Mouse (Mus musculus) liver, adult (tissue): ENCODE results near the gene Sap25.

Experiments
- GATA4 ChIP-seq: IDR thresholded peaks from 2 replicates; pipeline ENCODE4 v1.6.1; 2014; ENCODE audit warnings: mild to moderate bottlenecking, low read length; ENCODE audit not compliant: insufficient replicate concordance

The Sap25 gene

GRCm38 (mm10) chr5:137613076-137613475 is 28.1 kb upstream of the Sap25 start:
- no peak for TF ChIP-seq GATA4

- no peak for TF ChIP-seq GATA4
Measured at GRCm38 (mm10) chr5:137613550-137613949, 27.6 kb upstream of the Sap25 start, which contains the start of gene Pcolce. Gene Pcolce, minus strand, starts transcription at chr5:137613784.

DNA sequence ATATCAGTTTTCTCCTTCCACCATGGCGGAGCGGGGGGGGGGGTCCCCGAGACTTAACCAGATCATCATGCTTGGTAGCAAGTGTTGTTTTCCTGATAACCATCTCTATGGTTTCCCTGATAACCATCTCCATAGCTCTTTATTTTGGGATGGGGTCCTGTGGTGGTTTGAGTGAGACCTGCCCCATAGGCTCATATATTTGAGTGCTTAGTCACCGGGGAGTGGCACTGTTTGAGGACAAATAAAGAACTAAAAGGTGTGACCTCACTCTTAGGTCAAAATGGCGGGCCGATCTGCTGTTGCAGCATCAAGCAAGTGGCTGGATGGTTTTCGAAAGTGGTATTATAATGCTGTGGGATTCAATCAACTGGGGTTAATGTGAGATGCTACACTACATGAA is 25.8 kb upstream of the Sap25 start:
- TF ChIP-seq GATA4, result no peak

- no peak for TF ChIP-seq GATA4
Measured at GRCm38 (mm10) chr5:137623937-137624530, 17.1 kb upstream of the Sap25 start.

DNA sequence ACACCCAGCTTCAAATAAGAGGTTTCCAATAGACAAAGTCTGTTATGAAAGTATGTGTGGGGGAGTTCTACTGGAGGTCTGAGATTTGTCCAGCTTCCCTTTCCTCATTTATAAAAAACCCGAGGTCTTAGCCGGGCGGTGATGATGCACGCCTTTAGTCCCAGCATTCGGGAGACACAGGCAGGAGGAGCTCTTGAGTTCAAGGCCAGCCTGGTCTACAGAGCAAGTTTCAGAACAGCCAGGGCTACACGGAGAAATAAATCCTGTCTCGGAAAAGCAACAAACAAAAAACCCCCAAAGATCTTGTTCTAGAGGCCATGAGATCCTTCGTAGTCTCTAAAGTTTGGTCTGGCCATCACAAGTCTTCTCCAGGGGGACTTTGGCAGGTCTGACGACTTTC is 13.1 kb upstream of the Sap25 start:
- no peak for TF ChIP-seq GATA4

GRCm38 (mm10) chr5:137628498-137629305 is 12.4 kb upstream of the Sap25 start, which contains the start of the genes Fbxo24, Lrch4 and Gm20605:
Gene Fbxo24, minus strand, starts transcription at chr5:137629002.
Gene Lrch4, plus strand, starts transcription at chr5:137629121.
Gene Gm20605, plus strand, starts transcription at chr5:137629175.
- TF ChIP-seq GATA4, result peak; percentile 95; the same call in 1 of the 2 replicates

DNA sequence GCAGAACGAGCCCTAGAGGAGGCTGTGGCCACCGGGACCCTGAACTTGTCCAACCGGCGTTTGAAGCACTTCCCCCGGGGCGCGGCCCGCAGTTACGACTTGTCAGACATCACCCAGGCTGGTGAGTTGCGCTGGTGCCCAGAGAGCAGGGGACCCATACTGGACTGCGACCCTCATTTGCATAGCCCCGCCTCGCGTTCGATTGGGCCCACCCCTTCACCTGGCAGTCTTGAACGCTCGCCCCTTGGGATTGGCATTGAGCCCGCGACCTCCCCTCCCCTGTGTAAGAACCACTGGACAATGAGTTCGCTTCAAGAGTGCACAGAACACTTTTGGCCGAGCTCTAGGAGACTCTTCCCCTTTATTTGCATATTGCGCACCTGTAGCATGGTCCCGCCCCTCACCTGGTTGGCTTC is 11.8 kb upstream of the Sap25 start:
- no peak for TF ChIP-seq GATA4

DNA sequence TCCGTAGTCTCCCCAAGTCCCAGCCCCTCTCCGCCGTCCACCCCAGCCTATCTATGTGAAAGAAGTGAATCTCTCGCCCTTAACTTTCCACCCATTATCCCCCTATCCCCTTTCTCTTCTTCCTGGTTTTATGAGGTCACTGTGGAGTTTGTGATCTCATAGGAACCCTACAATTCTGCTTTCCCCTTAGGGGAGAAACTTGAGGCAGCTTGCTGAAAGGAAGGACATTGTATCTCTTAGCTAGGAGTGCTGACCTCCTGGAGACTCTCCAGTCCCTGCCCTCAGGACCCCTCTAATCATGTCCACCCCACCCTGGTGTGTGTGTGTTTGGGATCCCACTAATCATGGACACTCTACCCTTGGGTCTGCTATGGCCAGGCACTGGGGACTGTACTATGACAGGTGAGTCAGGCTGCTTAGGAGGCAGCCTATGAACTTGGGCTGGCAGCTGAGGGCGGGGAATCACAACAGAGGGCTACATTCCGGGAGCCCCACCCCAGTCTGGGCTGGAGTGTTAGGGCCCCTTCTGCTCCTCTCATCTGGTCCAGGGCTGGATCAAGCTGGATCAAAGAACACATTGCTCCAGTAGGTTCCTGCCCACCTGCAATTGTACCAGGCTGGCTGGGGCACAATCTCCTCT is 11.1 kb upstream of the Sap25 start:
- no peak for TF ChIP-seq GATA4

DNA sequence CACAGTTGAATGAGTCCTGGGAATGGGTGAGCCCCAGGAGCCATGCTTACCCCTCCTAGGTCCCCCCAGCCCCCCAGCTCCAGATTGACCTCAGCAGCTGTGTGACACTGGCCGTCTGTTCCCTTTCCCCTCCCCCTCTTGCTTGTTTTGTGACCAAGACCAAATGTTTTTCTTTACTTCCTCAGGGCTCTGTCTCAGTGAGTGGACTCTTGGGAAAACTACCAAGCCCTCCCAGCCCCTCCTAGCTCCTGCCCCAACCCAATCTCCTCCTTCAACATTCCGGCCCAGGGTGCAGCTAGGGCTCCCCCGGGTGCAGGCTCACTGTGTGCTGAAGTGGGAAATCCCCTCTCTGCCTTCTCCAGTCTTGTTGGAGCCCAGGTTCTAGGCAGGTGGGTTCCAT is 10.5 kb upstream of the Sap25 start:
- no peak for TF ChIP-seq GATA4

DNA sequence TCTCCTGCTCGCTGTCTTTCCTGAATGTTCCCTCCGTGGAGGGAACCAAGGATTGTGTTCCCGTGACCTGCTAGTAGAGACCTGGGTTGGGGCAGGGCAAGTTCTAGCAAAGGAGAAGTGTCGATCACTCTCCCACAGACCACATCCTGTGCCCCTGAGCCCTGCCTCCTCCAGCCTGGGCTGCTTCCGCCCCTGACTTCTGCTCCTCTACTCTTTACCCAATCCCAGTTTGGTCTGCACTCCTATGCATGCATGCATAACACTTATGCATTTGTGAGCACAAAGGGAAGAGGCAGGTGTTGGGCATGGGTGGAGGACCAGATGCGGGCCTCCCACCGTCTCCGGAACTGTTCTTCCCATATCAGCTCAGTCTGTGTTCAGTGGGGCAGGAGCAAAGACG is 10.0 kb upstream of the Sap25 start:
- no peak for TF ChIP-seq GATA4

DNA sequence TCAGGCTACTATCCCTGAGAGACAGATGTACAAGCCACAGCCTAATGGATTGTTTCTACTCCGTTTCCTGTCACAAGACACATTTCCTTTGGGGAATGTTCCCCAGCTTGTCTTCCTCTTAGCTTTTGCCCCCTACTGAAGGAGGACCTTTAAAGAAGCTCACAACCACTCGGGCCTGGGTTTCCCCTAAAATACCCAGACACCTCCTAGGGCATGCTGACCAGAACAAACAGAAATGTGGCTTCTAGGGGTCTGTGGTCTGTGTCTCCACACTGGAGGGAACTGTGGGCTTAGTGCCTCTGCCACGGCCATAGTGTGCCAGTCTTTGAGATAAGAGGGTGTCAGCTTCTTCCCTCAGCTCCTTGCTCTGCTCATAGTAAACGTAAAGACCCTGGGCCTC is 9.5 kb upstream of the Sap25 start:
- no peak for TF ChIP-seq GATA4

GRCm38 (mm10) chr5:137633397-137634084 is 7.6 kb upstream of the Sap25 start:
- TF ChIP-seq GATA4, result no peak

DNA sequence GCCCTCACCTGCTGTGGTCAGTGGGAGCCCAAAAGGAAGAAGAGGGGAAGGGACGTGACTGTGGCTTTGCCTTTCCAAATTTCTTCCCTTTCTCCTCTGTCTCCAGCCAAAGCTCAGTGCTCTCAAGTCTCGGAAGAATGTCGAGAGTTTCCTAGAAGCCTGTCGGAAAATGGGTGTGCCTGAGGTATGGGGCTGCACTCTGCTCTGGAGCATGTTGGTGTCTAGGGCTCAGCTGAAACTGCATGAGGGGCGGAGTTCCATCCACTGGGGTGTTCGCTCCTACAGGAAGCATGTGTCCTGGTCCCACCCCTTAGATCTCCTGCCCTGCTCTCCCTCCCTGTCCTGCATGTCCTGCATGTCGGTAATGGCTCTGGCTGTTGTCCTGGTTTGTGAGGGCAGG is 1.7 kb upstream of the Sap25 start:
- TF ChIP-seq GATA4, result no peak

DNA sequence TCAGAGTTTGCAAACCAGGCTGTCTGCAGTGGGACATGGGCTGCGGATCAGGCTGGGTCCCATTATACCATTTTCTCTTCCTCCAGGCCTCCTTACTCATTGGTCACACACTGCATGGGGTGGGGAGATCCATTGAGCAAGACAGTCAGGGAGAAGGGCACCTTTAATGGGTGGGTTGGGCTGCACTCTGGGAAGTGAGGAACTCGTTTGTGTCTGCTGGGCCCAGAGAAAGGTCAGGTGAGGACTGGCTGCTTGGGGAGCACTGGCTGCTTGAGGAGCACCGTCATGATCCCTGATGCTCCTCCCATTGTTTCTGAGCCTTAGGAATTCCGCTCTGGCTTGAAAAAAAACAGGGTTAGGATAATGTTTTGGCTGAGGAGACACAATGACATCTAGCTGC is 1.8 kb downstream of the Sap25 start:
- TF ChIP-seq GATA4, result no peak

DNA sequence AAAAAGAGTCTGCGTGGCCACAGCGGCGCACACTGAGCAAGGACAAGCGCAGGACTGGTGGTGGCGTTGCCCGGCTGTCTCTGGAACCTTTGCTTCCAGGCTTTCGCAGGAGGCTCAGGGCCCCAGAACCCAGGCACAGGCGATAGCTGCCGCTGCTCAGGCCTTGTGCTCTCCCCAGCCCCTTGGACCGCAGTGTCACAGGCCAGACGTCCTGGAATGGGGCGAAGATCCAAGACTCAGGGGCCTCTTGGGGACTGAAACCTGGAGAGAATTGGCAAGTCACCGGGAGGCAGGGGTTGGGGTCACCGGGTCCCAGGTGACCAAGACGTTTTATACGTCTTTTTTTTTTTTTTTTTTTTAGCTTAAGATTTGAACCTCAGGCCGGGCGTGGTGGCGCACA is 3.4 kb downstream of the Sap25 start:
- TF ChIP-seq GATA4, result no peak
